Mouse (Mus musculus): ENCODE measurements around the gene Plekha5.
A peak's percentile ranks its signal among the peaks of the same experiment; 100 is the strongest.

Gene Plekha5

DNA sequence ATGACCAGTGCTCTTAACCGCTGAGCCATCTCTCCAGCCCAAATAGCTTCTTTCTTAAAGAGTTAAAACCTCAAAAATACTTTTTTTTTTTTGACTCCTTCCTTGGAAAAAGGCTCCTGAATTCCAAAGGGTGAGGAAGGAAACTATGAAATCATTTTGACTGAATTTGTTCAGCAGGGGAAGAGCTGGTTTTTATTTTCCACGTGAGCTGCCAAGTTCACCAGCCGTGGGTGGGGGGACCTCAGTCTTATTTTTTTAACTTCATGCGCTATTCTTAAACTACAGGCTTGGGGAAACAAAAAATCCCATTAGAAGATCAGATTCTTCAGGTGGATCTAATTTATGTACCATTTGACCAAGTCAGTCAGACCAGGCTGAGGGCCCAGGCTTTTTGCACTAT lies 187.4 kb downstream of the Plekha5 start:
- DNase-seq (ENCODE audit: low read depth, low spot score), result no peak

GRCm38 (mm10) chr6:140611893-140612473 lies 188.1 kb downstream of the Plekha5 start:
- no peak for DNase-seq (ENCODE audit: low read depth, low spot score)

- no peak for DNase-seq (ENCODE audit: low read depth, low spot score)
Observed at GRCm38 (mm10) chr6:140613822-140614221, 190.0 kb downstream of the Plekha5 start.

DNA sequence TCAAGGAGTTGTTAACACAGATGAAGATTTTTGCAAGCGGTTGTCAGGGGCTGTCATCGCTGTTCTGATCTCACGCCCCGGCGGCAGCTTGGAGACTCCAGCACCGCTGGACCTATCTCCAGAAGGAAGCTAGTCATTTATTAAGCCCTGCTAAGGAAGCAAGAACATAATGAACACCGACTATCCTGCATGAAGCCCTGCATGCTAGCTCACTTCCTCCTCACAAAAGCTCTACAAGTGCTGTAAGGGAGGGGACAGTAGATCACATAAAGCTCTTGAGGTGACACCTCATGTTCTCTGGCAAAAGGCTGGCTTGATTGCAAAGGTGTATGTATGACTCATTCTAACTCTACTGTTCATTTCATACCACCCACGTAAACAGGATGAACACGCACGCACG lies 190.9 kb downstream of the Plekha5 start:
- no peak for DNase-seq (ENCODE audit: low read depth, low spot score)

DNA sequence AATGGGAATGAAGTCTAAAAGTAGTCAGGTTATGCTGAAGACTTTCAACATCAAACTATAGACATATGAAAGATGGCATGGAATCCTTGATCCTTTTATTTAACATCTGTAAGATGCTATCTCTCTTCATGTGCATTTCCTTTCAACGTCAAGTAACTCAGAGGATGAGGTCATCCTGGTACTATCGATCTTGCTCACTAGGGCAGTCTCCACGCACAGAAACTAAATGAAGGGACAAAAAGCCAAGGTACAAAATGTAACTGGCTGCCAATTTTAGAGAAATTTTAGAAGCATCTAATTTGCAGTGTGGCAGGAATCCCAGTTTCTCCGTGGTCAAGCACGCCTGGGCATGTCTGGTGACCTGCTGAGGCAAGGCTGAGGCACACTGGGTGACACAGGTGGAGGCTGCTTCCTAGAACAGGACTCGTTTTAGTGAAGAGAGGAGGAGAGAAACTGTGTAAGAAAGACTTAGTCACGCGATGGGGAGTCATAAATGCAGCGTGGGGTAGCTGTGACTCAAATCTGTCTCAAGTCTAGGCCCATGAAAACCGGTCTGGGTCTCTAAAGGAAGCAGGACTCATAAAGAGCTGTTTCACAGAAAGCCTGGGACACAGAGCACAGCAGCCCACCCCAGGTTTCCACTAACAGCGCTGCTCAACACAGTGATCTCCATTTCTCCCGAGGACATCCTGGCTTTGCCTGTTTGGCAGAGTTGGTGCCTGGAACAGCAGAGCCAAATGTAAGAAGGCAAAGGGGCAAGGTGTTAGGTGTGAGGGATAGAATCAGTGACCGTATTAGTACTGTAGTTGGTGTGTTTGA lies 196.9 kb downstream of the Plekha5 start:
- no peak for DNase-seq (ENCODE audit: low read depth, low spot score)

DNA sequence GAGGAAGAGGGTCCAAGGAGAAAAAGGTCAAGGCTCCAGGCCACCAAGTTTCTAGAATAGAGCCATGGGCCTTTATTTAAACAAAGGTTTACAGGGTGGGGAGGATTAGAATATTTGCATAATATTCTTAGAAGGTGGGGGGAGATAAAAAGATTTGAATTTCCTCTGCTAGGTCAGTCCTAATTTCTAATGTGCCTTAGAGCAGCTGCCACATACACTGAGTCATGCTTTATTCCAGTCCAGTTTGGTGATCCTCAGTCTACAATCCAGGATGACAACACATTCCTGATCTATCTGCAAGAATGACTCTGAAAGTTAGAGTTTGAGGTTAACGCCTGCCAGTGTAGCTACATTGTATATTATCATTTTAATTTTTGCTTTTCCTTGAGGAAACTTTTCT lies 197.8 kb downstream of the Plekha5 start:
- DNase-seq (ENCODE audit: low read depth, low spot score), result no peak

- peak; percentile 79 for DNase-seq (ENCODE audit: low read depth, low spot score)
Observed at GRCm38 (mm10) chr6:140622391-140623225, 198.8 kb downstream of the Plekha5 start, which contains the start of gene Aebp2. Gene Aebp2, plus strand, starts transcription at chr6:140622663.

- peak; percentile 96 for DNase-seq (ENCODE audit: low read depth, low spot score)
Observed at GRCm38 (mm10) chr6:140623226-140624095, 199.6 kb downstream of the Plekha5 start.

DNA sequence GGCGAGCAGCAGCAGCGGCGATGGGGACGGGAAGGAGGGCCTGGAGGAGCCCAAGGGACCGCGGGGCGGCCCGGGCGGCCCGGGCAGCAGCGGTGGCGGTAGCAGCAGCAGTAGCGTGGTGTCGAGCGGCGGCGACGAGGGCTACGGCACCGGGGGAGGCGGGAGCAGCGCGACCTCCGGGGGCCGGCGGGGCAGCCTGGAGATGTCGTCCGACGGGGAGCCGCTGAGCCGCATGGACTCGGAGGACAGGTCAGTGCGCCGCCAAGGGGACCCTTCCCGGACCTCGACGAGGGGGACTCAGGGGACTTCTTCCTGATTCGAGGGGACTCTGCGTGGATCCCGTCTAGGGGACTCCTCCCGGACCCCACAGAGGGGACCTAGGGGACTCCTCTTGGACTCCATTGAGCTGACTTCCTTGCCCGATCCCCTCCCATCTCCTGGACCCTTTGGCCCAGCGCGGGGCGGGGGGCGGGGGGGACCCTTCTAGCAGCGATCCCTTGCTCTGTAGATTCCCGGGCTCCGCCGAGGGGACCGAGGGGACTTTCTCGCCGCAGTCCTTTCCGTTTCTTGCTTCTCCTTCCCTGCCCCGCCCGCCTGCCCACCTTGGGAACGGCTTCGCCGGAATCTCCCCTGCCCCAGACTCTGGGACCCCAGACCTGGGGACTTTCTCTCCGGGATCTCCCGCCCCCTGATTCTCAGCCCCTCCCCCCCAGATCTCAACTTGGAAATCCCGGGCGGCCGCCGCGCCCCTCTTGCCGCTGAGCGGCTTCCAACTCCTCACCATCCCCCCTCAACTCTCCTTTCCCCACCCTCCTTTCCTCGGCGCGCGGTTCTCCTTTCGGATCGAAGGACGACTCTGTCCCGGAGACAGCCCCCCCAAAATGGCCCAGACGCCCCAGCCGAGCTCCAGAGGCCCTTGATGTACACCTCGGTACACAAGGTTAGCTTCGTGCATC lies 200.5 kb downstream of the Plekha5 start:
- peak; percentile 60 for DNase-seq (ENCODE audit: low read depth, low spot score)

DNA sequence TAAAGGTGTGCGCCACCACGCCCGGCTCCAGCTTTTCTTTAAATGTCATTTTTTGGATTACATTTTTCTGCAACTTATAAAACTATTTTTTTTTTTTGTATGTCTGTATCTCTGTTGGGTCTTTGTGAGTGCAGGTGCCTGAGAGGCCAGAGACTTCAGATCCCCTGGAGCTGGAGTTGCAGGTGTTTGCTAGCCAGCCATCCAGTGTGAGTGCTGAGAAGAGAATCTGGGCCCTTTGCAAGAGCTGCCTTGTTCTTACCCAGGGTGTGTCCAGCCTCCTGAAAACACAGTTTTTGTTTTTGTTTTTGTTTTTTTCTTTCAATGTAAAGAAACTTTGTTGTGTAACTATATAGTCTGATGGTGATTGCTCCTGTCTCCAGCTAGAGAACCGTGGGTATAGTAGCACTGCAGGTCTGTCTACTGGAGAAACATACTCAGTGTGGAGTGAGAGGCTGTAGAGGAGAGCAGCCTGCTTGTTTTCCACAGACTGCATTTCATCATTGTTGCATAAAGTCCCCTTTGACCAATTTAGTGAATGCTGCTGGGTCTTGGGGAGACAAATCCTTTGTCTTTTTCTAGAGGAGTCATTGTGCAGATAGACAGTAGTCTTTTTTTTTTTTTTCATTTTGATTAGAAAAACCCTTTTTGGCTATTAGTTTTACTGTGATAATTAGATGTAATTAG lies 205.5 kb downstream of the Plekha5 start:
- no peak for DNase-seq (ENCODE audit: low read depth, low spot score)

GRCm38 (mm10) chr6:140630306-140630705 lies 206.5 kb downstream of the Plekha5 start:
- DNase-seq (ENCODE audit: low read depth, low spot score), result no peak

- no peak for DNase-seq (ENCODE audit: low read depth, low spot score)
Observed at GRCm38 (mm10) chr6:140633616-140634015, 209.8 kb downstream of the Plekha5 start.

DNA sequence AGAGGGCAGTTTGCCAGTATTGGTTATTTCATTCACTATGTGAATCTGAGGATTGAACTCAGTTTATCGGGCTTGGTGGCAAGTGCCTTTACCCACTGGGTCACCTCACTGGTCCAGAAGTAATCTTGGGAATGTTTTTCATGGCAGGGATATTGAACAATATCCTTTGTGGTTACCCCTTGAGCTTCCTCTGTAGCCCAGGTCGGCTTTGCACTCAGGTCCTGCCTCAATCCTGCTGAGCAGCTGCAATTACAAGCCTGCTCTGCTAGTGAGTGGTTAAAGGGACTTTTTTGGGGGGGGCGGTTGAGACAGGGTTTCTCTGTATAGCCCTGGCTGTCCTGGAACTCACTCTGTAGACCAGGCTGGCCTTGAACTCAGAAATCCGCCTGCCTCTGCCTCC lies 212.4 kb downstream of the Plekha5 start:
- no peak for DNase-seq (ENCODE audit: low read depth, low spot score)

- no peak for DNase-seq (ENCODE audit: low read depth, low spot score)
Observed at GRCm38 (mm10) chr6:140642010-140642409, 218.2 kb downstream of the Plekha5 start.

- DNase-seq (ENCODE audit: low read depth, low spot score), result no peak
Observed at GRCm38 (mm10) chr6:140642655-140643054, 218.8 kb downstream of the Plekha5 start.

DNA sequence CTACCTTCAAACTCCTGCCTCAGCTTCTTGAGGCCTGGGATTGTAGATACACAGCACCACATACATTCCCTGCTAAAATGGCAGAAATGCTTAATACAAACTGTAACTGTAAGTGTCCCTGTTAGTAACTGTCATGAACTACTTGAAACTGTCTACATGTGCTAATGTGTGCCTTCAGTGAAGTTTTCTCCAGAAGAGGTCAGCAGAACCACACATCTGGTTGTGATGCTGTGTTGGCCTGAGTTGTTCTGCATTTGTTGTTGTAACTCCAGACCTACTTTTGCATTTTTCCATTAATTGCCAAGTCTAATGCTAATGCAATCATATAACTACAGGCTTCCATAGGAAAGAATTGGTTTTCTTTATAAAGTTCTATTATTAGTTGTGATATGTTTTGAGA lies 222.1 kb downstream of the Plekha5 start:
- no peak for DNase-seq (ENCODE audit: low read depth, low spot score)

Data from ZHBTc4 (cell line).